Mouse (Mus musculus) liver, embryonic 14.5 days (tissue): ENCODE measurements at regions not wholly inside any gene's neighbourhood (a gene's known extent, or its start where the extent isn't known, plus 50 kb on each side); places are given as distances from the start of the nearest gene placed in this dataset.

Experiments used
- CTCF ChIP-seq: IDR thresholded peaks from 2 replicates; pipeline ENCODE4 v1.5.1; 2016; ENCODE audit warnings: antibody characterized with exemption, low read depth, control low read depth
- EP300 ChIP-seq: IDR thresholded peaks from 2 replicates; pipeline ENCODE4 v1.6.1; 2016; ENCODE audit warnings: antibody characterized with exemption, low read depth

DNA sequence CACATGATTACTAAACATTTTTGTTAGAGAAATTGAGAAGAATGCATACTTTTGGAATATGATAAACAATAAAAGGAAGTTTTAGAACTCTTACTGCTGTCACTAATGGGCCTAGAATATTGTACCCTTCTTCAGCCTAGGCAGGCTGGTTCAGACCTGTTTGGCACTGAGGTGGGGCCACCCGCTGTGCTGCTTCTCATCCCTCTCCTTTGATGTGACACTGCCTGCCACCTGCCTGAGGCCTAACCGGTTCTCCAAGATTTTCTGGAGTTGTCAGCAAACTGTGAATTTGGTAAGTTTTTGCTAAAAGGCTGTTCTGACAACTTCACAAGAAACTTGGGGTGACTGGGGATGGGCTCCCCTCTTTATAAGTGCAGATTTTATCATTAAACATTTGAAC, 714.8 kb downstream of the Slitrk1 start:
- TF ChIP-seq EP300 = no peak
- TF ChIP-seq CTCF = no peak
